In genomic region chr4:136304181-136304580, GRCm38 (mm10) we compare ENCODE assay signal across 18 mouse cellular contexts. TPM values are rescaled to one million over a fixed set of nuclear protein-coding genes. Genes with fewer than 3 reads are reported as not detected.
DNase-seq lines count a peak whose midpoint lies in the region; ATAC-seq and TF ChIP-seq lines count a peak whose summit lies in the region.
"Had no signal": no experiment of that assay in that cellular context is flagged by ENCODE, and none has a peak within 500 bp of the region (broad histone marks: within the 10 kb centered on the region; RNA-seq: fewer than 3 reads in every experiment).

No protein-coding gene starts in this region.

- no peak overlapping the region for H3K4me3 ChIP-seq in heart, embryonic 15.5 days
- H3K4me3 ChIP-seq in midbrain, embryonic 10.5 days = no peak overlapping the region
- no peak overlapping the region for H3K4me3 ChIP-seq in midbrain, embryonic 14.5 days (replicated peaks; ENCODE audit: low read depth, low read length)
- H3K4me3 ChIP-seq in lung, embryonic 14.5 days (ENCODE audit: low read depth, low read length) = no peak overlapping the region
- no peak overlapping the region for H3K4me3 ChIP-seq in cerebellum, adult 2 months (replicated peaks; ENCODE audit: insufficient read depth, low read depth, low read length)
- H3K4me3 ChIP-seq: embryonic facial prominence, embryonic 12.5 days; limb, embryonic 15.5 days; neural tube, embryonic 12.5 days had no signal

- no peak overlapping the region for H3K9ac ChIP-seq in heart, embryonic 15.5 days
- no peak overlapping the region for H3K9ac ChIP-seq in midbrain, embryonic 14.5 days (replicated peaks; ENCODE audit: low read length)
- H3K9ac ChIP-seq in lung, embryonic 14.5 days = no peak overlapping the region
- H3K9ac ChIP-seq: embryonic facial prominence, embryonic 12.5 days; limb, embryonic 15.5 days; neural tube, embryonic 12.5 days had no signal

- peaks cover 8% of the 10 kb centered on the region; the same call in 1 of the 2 replicates for H3K4me1 ChIP-seq in heart, embryonic 15.5 days (replicated peaks)
- H3K4me1 ChIP-seq in midbrain, embryonic 10.5 days = peaks cover 3% of the 10 kb centered on the region
- H3K4me1 ChIP-seq in midbrain, embryonic 14.5 days (ENCODE audit: control insufficient read depth, insufficient read depth, low read length) = no peaks in the 10 kb centered on the region
- no peaks in the 10 kb centered on the region for H3K4me1 ChIP-seq in lung, embryonic 14.5 days (ENCODE audit: insufficient read depth)
- no peaks in the 10 kb centered on the region for H3K4me1 ChIP-seq in cerebellum, adult 2 months (ENCODE audit: control insufficient read depth, insufficient read depth, low read length)
- H3K4me1 ChIP-seq: limb, embryonic 15.5 days; neural tube, embryonic 12.5 days had no signal

- no peaks in the 10 kb centered on the region for H3K9me3 ChIP-seq in heart, embryonic 15.5 days (replicated peaks)
- no peaks in the 10 kb centered on the region for H3K9me3 ChIP-seq in midbrain, embryonic 10.5 days (replicated peaks)
- no peaks in the 10 kb centered on the region for H3K9me3 ChIP-seq in midbrain, embryonic 14.5 days (ENCODE audit: control insufficient read depth, low read length)
- H3K9me3 ChIP-seq in lung, embryonic 14.5 days (ENCODE audit: low read depth, low read length) = no peaks in the 10 kb centered on the region
- H3K9me3 ChIP-seq: embryonic facial prominence, embryonic 12.5 days; limb, embryonic 15.5 days; neural tube, embryonic 12.5 days had no signal

- no peaks in the 10 kb centered on the region; the same call in 1 of the 2 replicates for H3K27me3 ChIP-seq in heart, embryonic 15.5 days
- no peaks in the 10 kb centered on the region for H3K27me3 ChIP-seq in midbrain, embryonic 10.5 days (ENCODE audit: low read depth, poor library complexity, severe bottlenecking)
- no peaks in the 10 kb centered on the region for H3K27me3 ChIP-seq in midbrain, embryonic 14.5 days (ENCODE audit: control insufficient read depth, insufficient read depth, low read length)
- H3K27me3 ChIP-seq in lung, embryonic 14.5 days (ENCODE audit: insufficient read depth, low read length) = no peaks in the 10 kb centered on the region
- H3K27me3 ChIP-seq in cerebellum, adult 2 months (ENCODE audit: control insufficient read depth, insufficient read depth, low read length) = no peaks in the 10 kb centered on the region
- H3K27me3 ChIP-seq: embryonic facial prominence, embryonic 12.5 days; limb, embryonic 15.5 days; neural tube, embryonic 12.5 days had no signal

- H3K36me3 ChIP-seq in heart, embryonic 15.5 days = no peaks in the 10 kb centered on the region
- H3K36me3 ChIP-seq in midbrain, embryonic 10.5 days = no peaks in the 10 kb centered on the region
- H3K36me3 ChIP-seq in midbrain, embryonic 14.5 days (ENCODE audit: control insufficient read depth, insufficient read depth, low read length) = no peaks in the 10 kb centered on the region
- no peaks in the 10 kb centered on the region for H3K36me3 ChIP-seq in lung, embryonic 14.5 days (ENCODE audit: insufficient read depth)
- H3K36me3 ChIP-seq: embryonic facial prominence, embryonic 12.5 days; limb, embryonic 15.5 days; neural tube, embryonic 12.5 days had no signal

- no peak overlapping the region for H3K4me2 ChIP-seq in heart, embryonic 15.5 days
- no peak overlapping the region for H3K4me2 ChIP-seq in midbrain, embryonic 14.5 days (ENCODE audit: low read length)
- H3K4me2 ChIP-seq in lung, embryonic 14.5 days = no peak overlapping the region
- H3K4me2 ChIP-seq: embryonic facial prominence, embryonic 12.5 days; limb, embryonic 15.5 days; neural tube, embryonic 12.5 days had no signal

- TF ChIP-seq POLR2A in cerebellum, adult 2 months (IDR thresholded peaks at IDR 0.05; ENCODE audit: borderline replicate concordance, insufficient read depth, low read length) = no peak

- WGBS in heart, embryonic 15.5 days = 17% methylated on average over 2 of the region's 2 CpGs
- WGBS in midbrain, embryonic 10.5 days = 51% methylated on average over 2 of the region's 2 CpGs
- 50% methylated on average over 2 of the region's 2 CpGs for WGBS in midbrain, embryonic 14.5 days
- WGBS in lung, embryonic 14.5 days = 31% methylated on average over 2 of the region's 2 CpGs
- 50% methylated on average over 2 of the region's 2 CpGs for WGBS in cerebellum, adult 2 months

- no peak for DNase-seq in heart, adult 18-20 months
- peak; percentile 5 for DNase-seq in midbrain, embryonic 10.5 days (ENCODE audit: low spot score)
- DNase-seq in midbrain, embryonic 14.5 days = no peak
- DNase-seq in lung, embryonic 14.5 days = peak; percentile 67
- DNase-seq in lung, postnatal 4 days = peak; percentile 44 to 45
- no peak for DNase-seq in cerebellum, adult 2 months
- DNase-seq in adrenal gland, adult 8-10 months = no peak
- DNase-seq: adrenal gland, adult 2 months; B cell, adult 2 months; cerebellum, postnatal 25 days; heart, postnatal 36 days; layer of hippocampus, adult 9-11 months; thymus, postnatal 14 days had no signal

- no peak for TF ChIP-seq CTCF in lung, embryonic 14.5 days (IDR thresholded peaks at IDR 0.05; ENCODE audit: low read depth)
- TF ChIP-seq CTCF in cerebellum, adult 2 months (IDR thresholded peaks at IDR 0.05; ENCODE audit: borderline replicate concordance, insufficient read depth, low read depth, low read length) = no peak

- no peak for ATAC-seq in heart, embryonic 15.5 days (replicated peaks; ENCODE audit: insufficient number of reproducible peaks, insufficient read depth, low FRiP score, low read depth)
- ATAC-seq in midbrain, embryonic 14.5 days (ENCODE audit: low FRiP score, low TSS enrichment) = no peak
- no peak for ATAC-seq in lung, embryonic 14.5 days (ENCODE audit: insufficient read depth)
- ATAC-seq: hindbrain, embryonic 16.5 days had no signal

- peak overlapping the region; percentile 26; the same call in 1 of the 2 replicates for H3K27ac ChIP-seq in heart, embryonic 15.5 days
- H3K27ac ChIP-seq in midbrain, embryonic 10.5 days (replicated peaks) = no peak overlapping the region
- H3K27ac ChIP-seq in midbrain, embryonic 14.5 days (replicated peaks; ENCODE audit: low read depth, low read length) = no peak overlapping the region
- no peak overlapping the region for H3K27ac ChIP-seq in lung, embryonic 14.5 days (ENCODE audit: low read depth)
- no peak overlapping the region for H3K27ac ChIP-seq in cerebellum, adult 2 months (ENCODE audit: insufficient read depth, low read length)
- H3K27ac ChIP-seq: embryonic facial prominence, embryonic 12.5 days; limb, embryonic 15.5 days; neural tube, embryonic 12.5 days had no signal

RNA-seq across cellular contexts. Expression of gene Hnrnpr, which starts 6.6 kb away (rescaled TPM):
- polyA plus RNA-seq in heart, embryonic 15.5 days (2015; fragmentation: Nextera tagmentation; extraction: Ambion mirVana) = 84.3 and 107 TPM in 2 replicates
- total RNA-seq in heart, adult 18-20 months (2021) = 10 to 100 TPM; 41.9 to 46.0 TPM
- 229 and 258 TPM in 2 replicates for polyA plus RNA-seq in midbrain, embryonic 10.5 days (2016; fragmentation: Nextera tagmentation; extraction: Ambion mirVana)
- 152 and 207 TPM in 2 replicates for polyA plus RNA-seq in midbrain, embryonic 14.5 days (2014; fragmentation: Nextera tagmentation; extraction: Ambion mirVana)
- 181 and 202 TPM in 2 replicates for polyA plus RNA-seq in lung, embryonic 14.5 days (2014; fragmentation: Nextera tagmentation; extraction: Ambion mirVana)
- polyA plus RNA-seq in cerebellum, adult 2 months (2012; rRNA removed) = 54.8 and 57.8 TPM in 2 replicates
- 10 to 100 TPM; 71.9 to 94.0 (median 83.8) TPM for total RNA-seq in adrenal gland, adult 8-10 months (2022)

RNA-seq across cellular contexts. Expression of gene Zfp46, which starts 19.7 kb away (rescaled TPM):
- polyA plus RNA-seq in heart, embryonic 15.5 days (2015; fragmentation: Nextera tagmentation; extraction: Ambion mirVana) = 18.3 and 21.5 TPM in 2 replicates
- 10 to 100 TPM; 32.3 to 34.8 TPM for total RNA-seq in heart, adult 18-20 months (2021)
- polyA plus RNA-seq in midbrain, embryonic 10.5 days (2016; fragmentation: Nextera tagmentation; extraction: Ambion mirVana) = 23.3 and 30.3 TPM in 2 replicates
- 31.1 and 47.7 TPM in 2 replicates for polyA plus RNA-seq in midbrain, embryonic 14.5 days (2014; fragmentation: Nextera tagmentation; extraction: Ambion mirVana)
- 27.7 and 31.2 TPM in 2 replicates for polyA plus RNA-seq in lung, embryonic 14.5 days (2014; fragmentation: Nextera tagmentation; extraction: Ambion mirVana)
- polyA plus RNA-seq in cerebellum, adult 2 months (2012; rRNA removed) = 26.3 and 29.8 TPM in 2 replicates
- 10 to 100 TPM; 16.2 to 20.8 (median 18.1) TPM for total RNA-seq in adrenal gland, adult 8-10 months (2022)

RNA-seq across cellular contexts. Expression of gene Tcea3, which starts 56.7 kb away (rescaled TPM):
- 47.7 and 61.6 TPM in 2 replicates for polyA plus RNA-seq in heart, embryonic 15.5 days (2015; fragmentation: Nextera tagmentation; extraction: Ambion mirVana)
- total RNA-seq in heart, adult 18-20 months (2021) = 100 to 1,000 TPM; 126 to 148 TPM
- polyA plus RNA-seq in midbrain, embryonic 10.5 days (2016; fragmentation: Nextera tagmentation; extraction: Ambion mirVana) = 0.79 and 0.81 TPM in 2 replicates
- polyA plus RNA-seq in midbrain, embryonic 14.5 days (2014; fragmentation: Nextera tagmentation; extraction: Ambion mirVana) = 0.18 and 1.2 TPM in 2 replicates
- 12.0 and 14.3 TPM in 2 replicates for polyA plus RNA-seq in lung, embryonic 14.5 days (2014; fragmentation: Nextera tagmentation; extraction: Ambion mirVana)
- 1.2 and 1.6 TPM in 2 replicates for polyA plus RNA-seq in cerebellum, adult 2 months (2012; rRNA removed)
- total RNA-seq in adrenal gland, adult 8-10 months (2022) = 1 to 10 TPM; 1.7 to 2.2 (median 1.9) TPM

Comparison
In these comparisons a context has a peak if more than half of its experiments do, and no peak if none do; other contexts are left out.
1. DNase-seq: peak in midbrain, embryonic 10.5 days (single experiment), lung, embryonic 14.5 days (single experiment) and lung, postnatal 4 days (2 of 2); none in heart, adult 18-20 months (0 of 2), midbrain, embryonic 14.5 days (single experiment), cerebellum, adult 2 months (0 of 2) and adrenal gland, adult 8-10 months (single experiment).